Mouse (Mus musculus): Measurements from ENCODE around the gene Wsb2.
"Not testable (repeated sequence)": the region's sequence is repeated elsewhere in the genome, so short reads cannot be mapped to it uniquely, and the experiment has no call there.

GRCm38 (mm10) chr5:117344496-117344895 is 12.6 kb upstream of the Wsb2 start:
- TF ChIP-seq ZNF384 (IDR thresholded peaks at IDR 0.05; ENCODE audit: low read depth, low read length); MAFK (IDR thresholded peaks at IDR 0.05; ENCODE audit: insufficient read depth, low read depth, low read length); ZC3H11A (IDR thresholded peaks at IDR 0.05; ENCODE audit: borderline replicate concordance, low read depth, low read length); HCFC1 (IDR thresholded peaks at IDR 0.05; ENCODE audit: borderline replicate concordance, insufficient read depth, low read length): not testable (repeated sequence)

All from ES-E14 (cell line).